Mouse (Mus musculus): Measurements from ENCODE around the gene Mrpl50. TPM values are rescaled to one million over a fixed set of nuclear protein-coding genes. Genes with fewer than 3 reads are reported as not detected.

Mrpl50 gene
- polyA plus RNA-seq, 1 experiment from 2014 or later, result 97.8 TPM

DNA sequence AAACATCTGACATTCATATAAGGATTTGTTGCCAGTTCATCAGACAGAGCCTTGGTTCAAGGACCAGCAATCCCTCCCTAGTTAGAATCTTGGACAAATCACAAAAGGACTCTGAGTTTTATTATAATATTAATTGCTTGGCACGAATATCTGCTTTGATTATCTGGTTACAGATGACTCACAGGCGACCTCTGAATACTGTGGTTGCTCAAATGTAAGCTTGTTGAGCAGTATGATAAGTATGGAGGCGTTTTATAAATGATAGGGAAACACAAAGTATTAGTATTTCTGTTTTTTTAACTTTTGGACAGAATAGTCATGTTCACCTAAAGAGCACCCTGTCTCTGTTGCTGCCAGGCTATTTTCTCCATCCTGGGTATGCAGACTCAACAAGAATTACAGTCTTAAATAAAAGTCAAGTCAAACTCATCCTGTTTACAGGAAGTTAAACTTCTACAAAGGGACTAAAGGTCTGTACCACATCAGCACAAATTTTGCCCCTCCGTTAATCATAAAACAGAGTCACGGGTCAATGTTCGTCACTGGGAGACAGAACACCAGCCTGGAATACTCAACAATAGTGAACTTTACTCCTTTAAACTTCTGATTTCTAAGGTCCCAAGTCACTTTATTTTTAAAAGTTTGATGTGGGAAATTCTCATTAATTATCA, 26.1 kb upstream of the Mrpl50 start:
- H3K27me3 ChIP-seq (ENCODE audit: control insufficient read depth, insufficient read depth, low read length), result no peaks in the 10 kb centered on the region
- no peaks in the 10 kb centered on the region for H3K4me1 ChIP-seq (ENCODE audit: control insufficient read depth, insufficient read depth, low read length)
- DNase-seq (ENCODE audit: low spot score, missing footprints) (no peak), ATAC-seq (ENCODE audit: low FRiP score) (no peak)
- H3K9ac ChIP-seq (ENCODE audit: low read length), result no peak overlapping the region
- H3K36me3 ChIP-seq (ENCODE audit: control insufficient read depth, insufficient read depth, low read length), result no peaks in the 10 kb centered on the region
- H3K9me3 ChIP-seq (ENCODE audit: control insufficient read depth, low read length), result no peaks in the 10 kb centered on the region
- 80% methylated on average over 6 of the region's 6 CpGs for WGBS
- H3K27ac ChIP-seq (ENCODE audit: low read depth, low read length), result no peak overlapping the region
- H3K4me2 ChIP-seq, result no peak overlapping the region
- no peak overlapping the region for H3K4me3 ChIP-seq (ENCODE audit: low read depth, low read length)

DNA sequence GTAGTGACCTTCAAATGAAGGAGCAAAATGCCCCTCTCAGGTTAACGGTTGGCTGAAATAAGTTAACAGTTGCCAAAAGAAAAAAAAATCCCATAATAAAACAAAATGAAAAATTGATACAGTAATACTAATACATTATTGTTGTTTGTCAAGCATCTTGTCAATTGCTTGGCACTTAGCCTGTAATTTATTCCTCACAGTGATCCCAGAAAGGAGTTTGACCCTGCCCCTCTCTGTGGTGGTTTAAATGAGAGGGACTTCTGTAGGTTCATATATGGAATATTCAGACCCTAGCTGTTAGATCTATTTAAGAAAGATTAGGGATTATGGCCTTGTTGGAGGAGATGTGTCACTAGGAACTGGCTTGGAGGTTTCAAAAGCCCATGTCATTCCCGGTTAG, 25.1 kb upstream of the Mrpl50 start:
- no peak for ATAC-seq (ENCODE audit: low FRiP score)
- Histone ChIP-seq H3K27me3 (ENCODE audit: control insufficient read depth, insufficient read depth, low read length) (no peaks in the 10 kb centered on the region), H3K4me3 (ENCODE audit: low read depth, low read length) (no peak overlapping the region), H3K9me3 (ENCODE audit: control insufficient read depth, low read length) (no peaks in the 10 kb centered on the region), H3K4me2 (no peak overlapping the region), H3K9ac (ENCODE audit: low read length) (no peak overlapping the region), H3K27ac (ENCODE audit: low read depth, low read length) (no peak overlapping the region), H3K4me1 (ENCODE audit: control insufficient read depth, insufficient read depth, low read length) (no peaks in the 10 kb centered on the region), H3K36me3 (ENCODE audit: control insufficient read depth, insufficient read depth, low read length) (no peaks in the 10 kb centered on the region)
- DNase-seq (ENCODE audit: low spot score, missing footprints), result no peak
- WGBS, result 79% methylated on average over 2 of the region's 2 CpGs

DNA sequence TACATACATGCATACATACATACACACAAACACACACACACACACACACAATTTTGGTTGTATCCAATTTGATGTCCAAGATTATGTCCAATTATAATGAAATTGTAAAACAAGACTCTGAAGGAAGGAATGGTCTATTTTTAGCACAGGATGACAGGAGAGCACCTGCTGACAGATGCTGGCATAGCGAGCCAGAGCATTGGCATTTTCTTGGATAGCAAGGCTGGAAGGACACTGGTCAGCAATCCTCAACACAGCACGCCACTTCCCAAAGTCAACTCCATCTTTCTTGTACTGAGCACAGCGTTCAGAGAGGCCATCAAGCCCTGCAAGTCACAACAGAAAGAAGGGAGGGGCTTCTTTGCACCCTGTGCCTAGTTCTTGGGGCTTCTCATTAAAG, 20.1 kb upstream of the Mrpl50 start:
- DNase-seq (ENCODE audit: low spot score, missing footprints) (no peak), ATAC-seq (ENCODE audit: low FRiP score) (no peak)
- Histone ChIP-seq H3K4me1 (ENCODE audit: control insufficient read depth, insufficient read depth, low read length) (no peaks in the 10 kb centered on the region), H3K36me3 (ENCODE audit: control insufficient read depth, insufficient read depth, low read length) (no peaks in the 10 kb centered on the region), H3K4me3 (ENCODE audit: low read depth, low read length) (no peak overlapping the region), H3K27ac (ENCODE audit: low read depth, low read length) (no peak overlapping the region), H3K9me3 (ENCODE audit: control insufficient read depth, low read length) (no peaks in the 10 kb centered on the region), H3K27me3 (ENCODE audit: control insufficient read depth, insufficient read depth, low read length) (no peaks in the 10 kb centered on the region), H3K4me2 (no peak overlapping the region), H3K9ac (ENCODE audit: low read length) (no peak overlapping the region)
- 79% methylated on average over 3 of the region's 3 CpGs for WGBS

DNA sequence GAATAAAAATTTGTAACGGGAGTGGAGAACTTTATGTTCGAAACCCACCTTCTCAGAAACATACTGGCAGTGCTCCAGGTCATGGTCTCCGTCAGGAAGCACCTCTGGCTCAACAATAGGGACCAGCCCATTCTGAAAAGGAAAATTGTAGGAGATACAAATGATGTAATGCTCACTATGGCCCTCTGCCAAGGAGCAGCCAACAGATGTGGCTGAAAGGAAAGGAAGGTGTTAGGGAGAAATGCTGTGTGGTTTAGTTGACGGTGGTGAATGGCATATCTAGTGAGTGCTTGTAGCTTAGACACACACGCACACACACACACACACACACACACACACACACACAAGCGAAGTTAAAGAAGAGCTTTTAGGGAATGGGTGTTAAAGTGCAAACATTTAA, 18.8 kb upstream of the Mrpl50 start:
- H3K9ac ChIP-seq (ENCODE audit: low read length), result no peak overlapping the region
- no peak overlapping the region for H3K4me3 ChIP-seq (ENCODE audit: low read depth, low read length)
- H3K36me3 ChIP-seq (ENCODE audit: control insufficient read depth, insufficient read depth, low read length), result no peaks in the 10 kb centered on the region
- H3K4me2 ChIP-seq, result no peak overlapping the region
- H3K27ac ChIP-seq (ENCODE audit: low read depth, low read length), result no peak overlapping the region
- no peaks in the 10 kb centered on the region for H3K4me1 ChIP-seq (ENCODE audit: control insufficient read depth, insufficient read depth, low read length)
- 75% methylated on average over 6 of the region's 6 CpGs for WGBS
- H3K9me3 ChIP-seq (ENCODE audit: control insufficient read depth, low read length), result no peaks in the 10 kb centered on the region
- H3K27me3 ChIP-seq (ENCODE audit: control insufficient read depth, insufficient read depth, low read length), result no peaks in the 10 kb centered on the region
- ATAC-seq (ENCODE audit: low FRiP score) (no peak), DNase-seq (ENCODE audit: low spot score, missing footprints) (no peak)

DNA sequence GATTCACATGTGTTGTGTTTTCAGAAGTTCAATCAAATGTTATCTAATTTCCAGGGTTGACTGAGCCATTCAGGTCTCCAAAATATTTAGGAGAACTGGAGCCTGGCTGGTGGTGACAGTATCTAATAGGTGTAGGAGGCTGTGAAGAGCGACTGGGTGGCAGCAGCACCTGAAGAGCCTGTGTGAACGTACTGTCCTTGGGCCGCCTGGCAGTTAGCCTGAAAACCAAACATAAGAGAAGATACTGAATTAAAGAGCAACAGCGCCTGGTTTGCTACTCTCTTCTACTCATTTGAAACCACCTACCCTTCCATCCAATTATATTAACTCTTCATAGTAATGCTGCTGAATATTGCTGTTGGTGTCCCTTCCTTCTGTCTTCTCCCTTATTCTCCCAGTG, 15.8 kb upstream of the Mrpl50 start:
- no peak for ATAC-seq (ENCODE audit: low FRiP score)
- no peak overlapping the region for H3K4me3 ChIP-seq (ENCODE audit: low read depth, low read length)
- WGBS, result 89% methylated on average over 4 of the region's 4 CpGs

DNA sequence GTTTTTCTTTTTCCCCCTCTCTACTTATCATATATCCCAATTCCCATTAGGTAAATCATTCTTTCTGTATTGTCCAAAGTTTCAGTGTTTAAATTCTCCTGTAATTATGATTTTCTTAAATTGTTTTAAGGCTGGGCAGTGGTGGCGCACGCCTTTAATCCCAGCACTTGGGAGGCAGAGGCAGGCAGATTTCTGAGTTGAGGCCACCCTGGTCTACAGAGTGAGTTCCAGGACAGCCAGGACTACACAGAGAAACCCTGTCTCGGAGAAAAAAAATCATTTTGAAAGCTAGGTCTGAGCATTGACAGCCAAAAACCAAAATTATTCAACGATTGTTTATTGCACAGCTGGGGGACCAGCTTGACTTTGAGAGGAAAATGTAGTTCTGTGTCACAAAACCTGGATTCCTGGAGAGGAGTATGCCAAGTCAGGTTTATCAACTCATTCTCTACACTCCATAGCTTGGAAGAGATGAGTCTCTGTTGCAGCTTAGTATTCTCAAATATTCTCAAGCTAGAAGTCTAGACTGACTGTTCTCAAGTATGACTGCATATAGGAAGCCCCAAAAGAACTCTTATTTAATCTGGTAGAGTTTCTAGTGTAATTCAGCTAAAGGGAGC, 14.9 kb upstream of the Mrpl50 start:
- Histone ChIP-seq H3K9ac (ENCODE audit: low read length) (no peak overlapping the region), H3K9me3 (ENCODE audit: control insufficient read depth, low read length) (no peaks in the 10 kb centered on the region), H3K27ac (ENCODE audit: low read depth, low read length) (no peak overlapping the region), H3K4me3 (ENCODE audit: low read depth, low read length) (no peak overlapping the region), H3K4me1 (ENCODE audit: control insufficient read depth, insufficient read depth, low read length) (no peaks in the 10 kb centered on the region), H3K4me2 (no peak overlapping the region), H3K27me3 (ENCODE audit: control insufficient read depth, insufficient read depth, low read length) (no peaks in the 10 kb centered on the region), H3K36me3 (ENCODE audit: control insufficient read depth, insufficient read depth, low read length) (peaks cover 1% of the 10 kb centered on the region; the same call in 1 of the 2 replicates)
- ATAC-seq (ENCODE audit: low FRiP score) (no peak), DNase-seq (ENCODE audit: low spot score, missing footprints) (no peak)
- 90% methylated on average over 4 of the region's 4 CpGs for WGBS

More for the DNA sequence above, 15.8 kb upstream of the Mrpl50 start:
- Histone ChIP-seq H3K4me1 (ENCODE audit: control insufficient read depth, insufficient read depth, low read length) (no peaks in the 10 kb centered on the region), H3K9ac (ENCODE audit: low read length) (no peak overlapping the region), H3K27me3 (ENCODE audit: control insufficient read depth, insufficient read depth, low read length) (no peaks in the 10 kb centered on the region), H3K27ac (ENCODE audit: low read depth, low read length) (no peak overlapping the region), H3K9me3 (ENCODE audit: control insufficient read depth, low read length) (no peaks in the 10 kb centered on the region), H3K36me3 (ENCODE audit: control insufficient read depth, insufficient read depth, low read length) (no peaks in the 10 kb centered on the region), H3K4me2 (no peak overlapping the region)
- DNase-seq (ENCODE audit: low spot score, missing footprints), result no peak

DNA sequence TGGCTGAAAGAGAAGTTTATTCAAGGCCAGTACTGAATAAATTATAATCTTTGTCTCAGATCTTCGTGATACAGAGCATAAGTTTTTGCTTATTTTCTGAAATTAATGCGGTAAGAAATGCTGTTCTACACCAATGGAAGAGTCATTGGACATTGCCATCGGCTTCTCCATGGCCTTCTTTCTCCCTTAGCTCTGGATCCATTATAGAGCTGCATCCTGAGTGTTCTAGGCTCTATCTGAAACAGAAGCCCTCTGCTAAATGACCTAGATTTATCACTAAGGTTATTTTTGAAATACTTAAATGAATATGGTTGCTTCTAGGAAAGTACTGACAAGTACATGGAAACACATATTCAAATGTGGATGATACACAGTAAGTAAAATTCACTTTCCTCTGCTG, 14.1 kb upstream of the Mrpl50 start:
- 84% methylated on average over 3 of the region's 3 CpGs for WGBS
- H3K9me3 ChIP-seq (ENCODE audit: control insufficient read depth, low read length), result peaks cover 3% of the 10 kb centered on the region; the same call in 1 of the 2 replicates
- no peak overlapping the region for H3K4me3 ChIP-seq (ENCODE audit: low read depth, low read length)
- no peaks in the 10 kb centered on the region for H3K27me3 ChIP-seq (ENCODE audit: control insufficient read depth, insufficient read depth, low read length)
- H3K9ac ChIP-seq (ENCODE audit: low read length), result no peak overlapping the region
- peaks cover 7% of the 10 kb centered on the region for H3K36me3 ChIP-seq (ENCODE audit: control insufficient read depth, insufficient read depth, low read length)
- no peaks in the 10 kb centered on the region for H3K4me1 ChIP-seq (ENCODE audit: control insufficient read depth, insufficient read depth, low read length)
- no peak overlapping the region for H3K4me2 ChIP-seq
- H3K27ac ChIP-seq (ENCODE audit: low read depth, low read length), result no peak overlapping the region
- no peak for ATAC-seq (ENCODE audit: low FRiP score)
- no peak for DNase-seq (ENCODE audit: low spot score, missing footprints)

DNA sequence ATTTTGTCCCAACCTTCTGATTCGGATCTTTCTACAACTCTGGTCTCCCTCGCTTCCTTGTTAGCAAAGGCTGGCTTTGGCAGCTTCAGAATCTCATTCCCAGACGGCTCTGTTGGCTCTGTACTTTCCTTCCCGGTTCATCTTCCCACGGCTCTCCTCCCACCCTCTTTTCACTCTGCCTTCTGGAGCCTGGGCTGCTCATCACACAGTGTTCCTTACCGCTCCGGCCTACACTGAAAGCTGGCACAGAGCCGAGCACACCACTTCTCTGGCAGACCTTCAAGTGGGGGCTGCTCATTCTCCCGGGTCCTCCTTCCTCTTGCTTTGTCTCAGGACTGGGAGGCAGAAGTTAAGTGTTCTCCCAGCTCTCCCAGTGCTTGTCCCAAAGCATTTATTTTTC, 1.7 kb upstream of the Mrpl50 start:
- Histone ChIP-seq H3K27ac (ENCODE audit: low read depth, low read length) (no peak overlapping the region), H3K9me3 (ENCODE audit: control insufficient read depth, low read length) (no peaks in the 10 kb centered on the region), H3K4me1 (ENCODE audit: control insufficient read depth, insufficient read depth, low read length) (peaks cover 10% of the 10 kb centered on the region), H3K4me2 (no peak overlapping the region; the same call in 1 of the 2 replicates), H3K36me3 (ENCODE audit: control insufficient read depth, insufficient read depth, low read length) (0 out of 2 replicates have a peak, but pooled peaks cover 3% of the 10 kb centered on the region), H3K27me3 (ENCODE audit: control insufficient read depth, insufficient read depth, low read length) (no peaks in the 10 kb centered on the region), H3K9ac (ENCODE audit: low read length) (no peak overlapping the region), H3K4me3 (ENCODE audit: low read depth, low read length) (no peak overlapping the region)
- 89% methylated on average over 9 of the region's 9 CpGs for WGBS
- ATAC-seq (ENCODE audit: low FRiP score) (no peak), DNase-seq (ENCODE audit: low spot score, missing footprints) (peak; percentile 72)

DNA sequence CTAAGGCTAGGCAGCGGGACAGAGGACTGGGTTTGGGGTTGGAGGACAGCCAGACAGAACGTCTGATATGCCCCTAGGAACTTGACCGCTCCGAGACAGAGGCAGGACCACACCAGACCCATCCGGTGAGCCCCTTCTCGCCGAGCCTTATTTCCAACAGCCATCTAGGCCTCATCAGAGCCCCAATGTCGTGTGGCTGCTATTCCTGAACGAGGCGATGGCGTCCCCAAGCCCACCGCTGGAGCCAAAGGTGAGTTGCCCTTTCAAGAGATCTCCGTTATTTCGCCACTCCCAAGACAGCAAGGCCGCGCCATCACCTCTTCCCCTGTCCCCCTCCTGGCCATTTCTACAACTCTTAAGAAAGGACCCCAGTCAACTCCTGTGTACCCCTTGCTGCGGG, 453 bp upstream of the Mrpl50 start:
- peak overlapping the region; percentile 46 for H3K4me3 ChIP-seq (ENCODE audit: low read depth, low read length)
- H3K9me3 ChIP-seq (ENCODE audit: control insufficient read depth, low read length), result no peaks in the 10 kb centered on the region
- WGBS, result 0% methylated on average over 17 of the region's 17 CpGs
- H3K36me3 ChIP-seq (ENCODE audit: control insufficient read depth, insufficient read depth, low read length), result 0 out of 2 replicates have a peak, but pooled peaks cover 3% of the 10 kb centered on the region
- ATAC-seq (ENCODE audit: low FRiP score), result no peak; the same call in 1 of the 2 replicates
- no peak overlapping the region for H3K27ac ChIP-seq (ENCODE audit: low read depth, low read length)
- DNase-seq (ENCODE audit: low spot score, missing footprints), result no peak
- H3K4me1 ChIP-seq (ENCODE audit: control insufficient read depth, insufficient read depth, low read length), result peaks cover 10% of the 10 kb centered on the region
- peak overlapping the region; percentile 62 for H3K4me2 ChIP-seq
- peak overlapping the region; percentile 82 for H3K9ac ChIP-seq (ENCODE audit: low read length)
- H3K27me3 ChIP-seq (ENCODE audit: control insufficient read depth, insufficient read depth, low read length), result no peaks in the 10 kb centered on the region

Measured in midbrain, embryonic 11.5 days (tissue).